Mouse (Mus musculus) stomach, embryonic 15.5 days (tissue): ENCODE measurements around the gene Ttc27. TPM values are rescaled to one million over a fixed set of nuclear protein-coding genes. Genes with fewer than 3 reads are reported as not detected.

Experiments used
- ATAC-seq: fragments of 200-750 bp; cut with Nextera tagmentation; 2 replicates; pipeline ENCODE4 v1.8.0; 2017; ENCODE audit warnings: low read depth, moderate number of reproducible peaks, moderate TSS enrichment; ENCODE audit not compliant: insufficient read depth, low FRiP score
- H3K27ac ChIP-seq: fragments of 300-500 bp; sonication (generic); 2 replicates; pipeline ENCODE4 v1.5.1; 2015; ENCODE audit warnings: mild to moderate bottlenecking, inconsistent platforms
- H3K27me3 ChIP-seq: fragments of 300-500 bp; sonication (generic); replicated peaks from 2 replicates; pipeline ENCODE4 v1.6.1; 2015; ENCODE audit warnings: inconsistent platforms
- H3K36me3 ChIP-seq: fragments of 300-500 bp; sonication (generic); 2 replicates; pipeline ENCODE4 v1.6.1; 2015; ENCODE audit warnings: inconsistent platforms
- H3K4me1 ChIP-seq: fragments of 300-500 bp; sonication (generic); 2 replicates; pipeline ENCODE4 v1.6.1; 2015; ENCODE audit warnings: inconsistent platforms
- H3K4me2 ChIP-seq: fragments of 300-500 bp; sonication (generic); 2 replicates; pipeline ENCODE4 v1.6.1; 2015; ENCODE audit warnings: mild to moderate bottlenecking, inconsistent platforms
- H3K4me3 ChIP-seq: fragments of 300-500 bp; sonication (generic); replicated peaks from 2 replicates; pipeline ENCODE4 v1.5.1; 2015; ENCODE audit warnings: inconsistent platforms
- H3K9ac ChIP-seq: fragments of 300-500 bp; sonication (generic); 2 replicates; pipeline ENCODE4 v1.6.1; 2015; ENCODE audit warnings: inconsistent platforms
- H3K9me3 ChIP-seq: fragments of 300-500 bp; sonication (generic); 2 replicates; pipeline ENCODE4 v1.6.1; 2016; ENCODE audit warnings: inconsistent platforms
- WGBS: fragments of 180-500 bp; shearing (Covaris S2); methylation state at CpG from one replicate; pipeline ENCODE4 v1.1.7; 2015; 5-methylcytosine and 5-hydroxymethylcytosine counted together
- polyA plus RNA-seq: library from polyadenylated mRNA; unstranded; fragments of >200 nt; fragmentation: Nextera tagmentation; extraction: Ambion mirVana; gene quantifications from 2 replicates; pipeline ENCODE4 v1.2.1, GENCODE M21; 2015

The Ttc27 gene
- polyA plus RNA-seq, 1 experiment from 2014 or later = 21.6 TPM

- WGBS = 61% methylated on average over 4 of the region's 4 CpGs
- H3K27ac ChIP-seq = no peak overlapping the region
These were observed 6.8 kb upstream of the Ttc27 start for GRCm38 (mm10) chr17:74710731-74711130.

GRCm38 (mm10) chr17:74711627-74712026 lies 5.9 kb upstream of the Ttc27 start:
- H3K4me2 ChIP-seq = no peak overlapping the region
- no peaks in the 10 kb centered on the region for H3K9me3 ChIP-seq
- H3K27me3 ChIP-seq = no peaks in the 10 kb centered on the region
- no peak overlapping the region for H3K9ac ChIP-seq
- no peak for ATAC-seq
- H3K4me1 ChIP-seq = no peaks in the 10 kb centered on the region
- H3K36me3 ChIP-seq = no peaks in the 10 kb centered on the region
- no peak overlapping the region for H3K4me3 ChIP-seq
- no peak overlapping the region for H3K27ac ChIP-seq
- 85% methylated on average over 8 of the region's 8 CpGs for WGBS

More at GRCm38 (mm10) chr17:74710731-74711130, 6.8 kb upstream of the Ttc27 start:
- Histone ChIP-seq H3K4me1 (no peaks in the 10 kb centered on the region), H3K27me3 (no peaks in the 10 kb centered on the region), H3K36me3 (no peaks in the 10 kb centered on the region), H3K4me2 (no peak overlapping the region), H3K4me3 (no peak overlapping the region), H3K9ac (no peak overlapping the region), H3K9me3 (no peaks in the 10 kb centered on the region)
- no peak; the same call in 1 of the 2 replicates for ATAC-seq

GRCm38 (mm10) chr17:74715128-74715527 lies 2.4 kb upstream of the Ttc27 start:
- Histone ChIP-seq H3K36me3 (no peaks in the 10 kb centered on the region), H3K9ac (no peak overlapping the region), H3K4me2 (no peak overlapping the region), H3K4me3 (no peak overlapping the region), H3K27me3 (no peaks in the 10 kb centered on the region), H3K4me1 (no peaks in the 10 kb centered on the region), H3K9me3 (no peaks in the 10 kb centered on the region), H3K27ac (no peak overlapping the region)
- WGBS = 57% methylated on average over 3 of the region's 3 CpGs
- ATAC-seq = no peak

- Histone ChIP-seq H3K9ac (no peak overlapping the region), H3K27ac (no peak overlapping the region), H3K36me3 (no peaks in the 10 kb centered on the region), H3K9me3 (no peaks in the 10 kb centered on the region), H3K27me3 (no peaks in the 10 kb centered on the region), H3K4me2 (no peak overlapping the region), H3K4me3 (no peak overlapping the region), H3K4me1 (no peaks in the 10 kb centered on the region)
- WGBS = 50% methylated on average over 1 of the region's 1 CpGs
- no peak for ATAC-seq
These were observed 1.8 kb upstream of the Ttc27 start for GRCm38 (mm10) chr17:74715724-74716123.

GRCm38 (mm10) chr17:74716643-74717042 lies 889 bp upstream of the Ttc27 start:
- ATAC-seq = no peak
- H3K27ac ChIP-seq = no peak overlapping the region
- peak overlapping the region; percentile 75 for H3K4me2 ChIP-seq
- H3K9ac ChIP-seq = no peak overlapping the region
- H3K36me3 ChIP-seq = no peaks in the 10 kb centered on the region
- H3K4me1 ChIP-seq = no peaks in the 10 kb centered on the region
- 41% methylated on average over 3 of the region's 3 CpGs for WGBS
- no peak overlapping the region for H3K4me3 ChIP-seq
- no peaks in the 10 kb centered on the region for H3K27me3 ChIP-seq
- no peaks in the 10 kb centered on the region for H3K9me3 ChIP-seq

- Histone ChIP-seq H3K4me1 (no peaks in the 10 kb centered on the region), H3K27ac (no peak overlapping the region; the same call in 1 of the 2 replicates), H3K9me3 (no peaks in the 10 kb centered on the region), H3K27me3 (no peaks in the 10 kb centered on the region), H3K4me2 (peak overlapping the region; percentile 75), H3K9ac (peak overlapping the region; percentile 44; the same call in 1 of the 2 replicates), H3K36me3 (peaks cover 3% of the 10 kb centered on the region; the same call in 1 of the 2 replicates), H3K4me3 (peak overlapping the region; percentile 67)
- ATAC-seq = no peak
- 8% methylated on average over 14 of the region's 14 CpGs for WGBS
These were observed 378 bp upstream of the Ttc27 start for GRCm38 (mm10) chr17:74717091-74717617.

- Histone ChIP-seq H3K4me3 (no peak overlapping the region), H3K27ac (no peak overlapping the region), H3K9ac (no peak overlapping the region), H3K4me2 (no peak overlapping the region), H3K4me1 (no peaks in the 10 kb centered on the region), H3K9me3 (no peaks in the 10 kb centered on the region), H3K36me3 (peaks cover 11% of the 10 kb centered on the region; the same call in 1 of the 2 replicates), H3K27me3 (no peaks in the 10 kb centered on the region)
- ATAC-seq = no peak
These were observed 15.3 kb downstream of the Ttc27 start for GRCm38 (mm10) chr17:74732872-74733271.

GRCm38 (mm10) chr17:74735392-74735791 lies 17.9 kb downstream of the Ttc27 start:
- H3K9ac ChIP-seq = no peak overlapping the region
- WGBS = 89% methylated on average over 11 of the region's 11 CpGs
- no peaks in the 10 kb centered on the region for H3K9me3 ChIP-seq
- no peaks in the 10 kb centered on the region for H3K27me3 ChIP-seq
- ATAC-seq = no peak
- no peaks in the 10 kb centered on the region for H3K4me1 ChIP-seq
- H3K4me3 ChIP-seq = no peak overlapping the region
- no peak overlapping the region for H3K4me2 ChIP-seq
- peaks cover 14% of the 10 kb centered on the region; the same call in 1 of the 2 replicates for H3K36me3 ChIP-seq
- H3K27ac ChIP-seq = no peak overlapping the region

- Histone ChIP-seq H3K9me3 (no peaks in the 10 kb centered on the region), H3K4me3 (no peak overlapping the region), H3K9ac (no peak overlapping the region), H3K27ac (no peak overlapping the region), H3K4me2 (no peak overlapping the region), H3K36me3 (no peaks in the 10 kb centered on the region), H3K27me3 (no peaks in the 10 kb centered on the region), H3K4me1 (no peaks in the 10 kb centered on the region)
- no peak for ATAC-seq
- 65% methylated on average over 1 of the region's 1 CpGs for WGBS
These were observed 32.1 kb downstream of the Ttc27 start for GRCm38 (mm10) chr17:74749659-74750058.

GRCm38 (mm10) chr17:74751026-74751425 lies 33.5 kb downstream of the Ttc27 start:
- Histone ChIP-seq H3K9ac (no peak overlapping the region), H3K27ac (no peak overlapping the region), H3K9me3 (no peaks in the 10 kb centered on the region), H3K27me3 (no peaks in the 10 kb centered on the region), H3K4me2 (no peak overlapping the region), H3K4me1 (no peaks in the 10 kb centered on the region), H3K4me3 (no peak overlapping the region), H3K36me3 (no peaks in the 10 kb centered on the region)
- WGBS = 86% methylated on average over 4 of the region's 4 CpGs
- ATAC-seq = no peak

GRCm38 (mm10) chr17:74752906-74753627 lies 35.5 kb downstream of the Ttc27 start:
- Histone ChIP-seq H3K4me1 (no peaks in the 10 kb centered on the region), H3K36me3 (no peaks in the 10 kb centered on the region), H3K27ac (no peak overlapping the region), H3K4me3 (no peak overlapping the region), H3K27me3 (no peaks in the 10 kb centered on the region), H3K9ac (no peak overlapping the region), H3K4me2 (no peak overlapping the region), H3K9me3 (no peaks in the 10 kb centered on the region)
- no peak for ATAC-seq
- 64% methylated on average over 8 of the region's 8 CpGs for WGBS

GRCm38 (mm10) chr17:74753628-74754104 lies 36.1 kb downstream of the Ttc27 start:
- no peak for ATAC-seq
- no peak overlapping the region for H3K27ac ChIP-seq

More at GRCm38 (mm10) chr17:74753628-74754104, 36.1 kb downstream of the Ttc27 start:
- Histone ChIP-seq H3K9me3 (no peaks in the 10 kb centered on the region), H3K4me3 (no peak overlapping the region), H3K36me3 (no peaks in the 10 kb centered on the region), H3K27me3 (no peaks in the 10 kb centered on the region), H3K4me1 (no peaks in the 10 kb centered on the region), H3K4me2 (no peak overlapping the region), H3K9ac (no peak overlapping the region)
- WGBS = 51% methylated on average over 5 of the region's 5 CpGs
